Mouse (Mus musculus): Measurements from ENCODE around the gene Usp26.

Usp26 gene

DNA sequence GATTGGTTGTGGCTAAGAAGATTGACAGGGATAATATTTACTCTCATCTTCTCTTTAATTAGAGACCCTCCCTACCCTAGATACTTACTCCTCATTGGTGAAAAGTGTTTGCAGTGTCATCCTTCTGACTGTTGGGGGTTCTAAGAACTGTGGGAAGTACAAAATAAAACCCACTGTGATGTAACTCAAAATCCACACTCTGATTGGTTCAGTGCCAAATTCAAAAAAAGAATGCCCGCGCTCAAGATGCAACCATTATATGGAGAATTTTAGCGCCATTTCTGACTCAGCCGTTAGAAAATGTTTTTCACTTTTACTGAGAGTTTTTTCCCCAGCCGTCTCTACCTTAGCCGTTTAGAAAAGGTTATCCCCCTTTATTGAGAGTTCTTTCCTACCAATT lies at the start of gene Usp26:
Gene Usp26, minus strand, starts transcription at position 101 of the 400 bp plus-strand sequence.
- no peak for DNase-seq (ENCODE audit: low spot score in 2 of 2)

GRCm38 (mm10) chrX:51814466-51815247 lies 13.6 kb upstream of the Usp26 start:
- no peak for DNase-seq (ENCODE audit: low spot score in 2 of 2)

DNA sequence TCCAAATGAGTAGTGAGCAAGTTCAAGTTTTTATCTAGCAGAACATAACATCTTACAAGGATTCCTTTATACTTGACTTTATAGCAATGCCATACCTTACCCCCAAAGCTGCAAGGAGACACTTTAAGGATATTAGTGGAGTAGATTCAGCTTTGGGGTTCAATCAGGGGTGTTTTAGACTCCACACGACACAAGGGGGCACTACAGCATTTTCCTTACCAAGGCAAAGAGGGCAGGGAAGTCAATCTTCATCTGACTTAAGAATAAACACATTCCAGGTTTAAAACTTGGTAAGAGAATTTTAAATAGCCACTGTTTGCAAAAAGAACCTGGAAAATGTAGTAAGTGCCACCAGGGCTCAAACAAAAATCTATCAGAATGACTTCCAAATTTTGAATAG lies 33.6 kb downstream of the Usp26 start:
- DNase-seq (ENCODE audit: low spot score in 2 of 2) = no peak

GRCm38 (mm10) chrX:51736450-51736849 lies 64.6 kb downstream of the Usp26 start:
- peak in 1 of 2 experiments; percentile 63 for DNase-seq (ENCODE audit: low spot score in 2 of 2)

DNA sequence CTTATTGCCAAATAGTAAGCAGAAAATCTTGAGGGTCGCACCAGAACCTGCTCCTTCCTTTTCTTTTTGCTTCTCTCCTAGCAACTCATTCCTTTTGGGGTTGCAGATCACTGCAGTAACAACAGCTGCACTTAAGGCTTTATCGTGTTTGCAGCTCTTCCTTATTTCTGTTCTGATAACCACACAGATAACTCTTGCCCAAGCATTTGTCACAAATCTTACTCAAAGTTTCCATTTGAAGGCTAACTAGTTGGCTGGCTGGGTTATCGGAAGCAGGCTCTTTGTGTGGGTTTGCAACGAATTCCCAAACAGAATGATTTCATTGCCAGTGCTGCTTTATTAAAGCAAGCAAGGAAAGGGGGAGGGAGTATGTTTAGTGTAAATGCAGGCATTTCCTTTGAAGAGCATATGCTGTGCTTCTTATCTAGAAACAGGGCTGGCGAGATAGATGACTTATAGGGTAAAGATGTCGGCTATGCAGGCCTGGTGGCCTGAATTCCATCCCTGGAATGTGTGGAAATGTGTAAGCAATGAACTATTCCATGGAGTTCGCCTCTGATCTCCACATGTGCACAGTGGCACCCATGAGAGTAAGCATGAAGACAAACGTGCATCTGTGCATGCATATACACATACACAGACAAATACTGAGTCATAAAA lies 86.8 kb downstream of the Usp26 start:
- no peak for DNase-seq (ENCODE audit: low spot score in 2 of 2)

DNA sequence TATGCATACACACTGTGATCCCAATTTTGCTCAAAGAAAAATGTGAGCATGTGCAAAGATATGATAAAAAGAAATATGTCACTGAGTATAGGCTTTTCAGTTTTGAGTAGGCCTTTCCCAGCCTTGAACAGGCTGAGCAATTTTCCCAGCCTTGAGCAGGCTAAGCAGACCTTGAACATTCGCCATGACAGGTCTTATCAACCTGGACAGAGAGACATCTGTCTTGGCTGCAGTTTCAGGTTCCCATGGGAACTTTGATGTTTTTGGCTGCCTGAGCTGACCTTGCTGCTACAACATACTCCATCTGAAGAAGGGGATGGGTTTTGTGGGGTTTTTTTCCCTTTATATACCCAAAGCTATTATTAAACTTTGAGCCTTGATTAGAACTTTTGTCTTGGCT lies 88.0 kb downstream of the Usp26 start:
- DNase-seq (ENCODE audit: low spot score in 2 of 2) = no peak
